Mouse (Mus musculus): ENCODE measurements around the gene Plxnb2. TPM values are rescaled to one million over a fixed set of nuclear protein-coding genes. Genes with fewer than 3 reads are reported as not detected.

Gene Plxnb2
- polyA plus RNA-seq, 1 experiment from 2014 or later, result 98.5 TPM

GRCm38 (mm10) chr15:89161397-89161796 lies 19.2 kb downstream of the Plxnb2 start:
- no peaks in the 10 kb centered on the region for H3K4me1 ChIP-seq (ENCODE audit: control insufficient read depth, insufficient read depth, low read length)

GRCm38 (mm10) chr15:89158516-89158915 lies 22.1 kb downstream of the Plxnb2 start:
- Histone ChIP-seq H3K36me3 (ENCODE audit: control insufficient read depth, insufficient read depth, low read length) (peaks cover 49% of the 10 kb centered on the region), H3K4me1 (ENCODE audit: control insufficient read depth, insufficient read depth, low read length) (no peaks in the 10 kb centered on the region), H3K27me3 (replicated peaks; ENCODE audit: control insufficient read depth, insufficient read depth, low read length) (no peaks in the 10 kb centered on the region), H3K27ac (ENCODE audit: low read length) (no peak overlapping the region), H3K9ac (ENCODE audit: low read depth, low read length) (no peak overlapping the region), H3K9me3 (ENCODE audit: control insufficient read depth, low read length) (no peaks in the 10 kb centered on the region), H3K4me2 (ENCODE audit: low read depth, low read length) (no peak overlapping the region), H3K4me3 (ENCODE audit: low read length) (no peak overlapping the region)
- WGBS, result 94% methylated on average over 16 of the region's 16 CpGs
- ATAC-seq, result no peak

More at GRCm38 (mm10) chr15:89161397-89161796, 19.2 kb downstream of the Plxnb2 start:
- ATAC-seq, result 0 out of 2 replicates have a peak, but pooled peaks have one; percentile 15
- Histone ChIP-seq H3K9ac (ENCODE audit: low read depth, low read length) (no peak overlapping the region), H3K27me3 (replicated peaks; ENCODE audit: control insufficient read depth, insufficient read depth, low read length) (no peaks in the 10 kb centered on the region), H3K4me3 (ENCODE audit: low read length) (no peak overlapping the region), H3K4me2 (ENCODE audit: low read depth, low read length) (no peak overlapping the region), H3K27ac (ENCODE audit: low read length) (no peak overlapping the region), H3K36me3 (ENCODE audit: control insufficient read depth, insufficient read depth, low read length) (peaks cover 65% of the 10 kb centered on the region), H3K9me3 (ENCODE audit: control insufficient read depth, low read length) (no peaks in the 10 kb centered on the region)
- 66% methylated on average over 9 of the region's 9 CpGs for WGBS

GRCm38 (mm10) chr15:89157954-89158353 lies 22.6 kb downstream of the Plxnb2 start:
- Histone ChIP-seq H3K9me3 (ENCODE audit: control insufficient read depth, low read length) (no peaks in the 10 kb centered on the region), H3K4me2 (ENCODE audit: low read depth, low read length) (no peak overlapping the region), H3K4me3 (ENCODE audit: low read length) (no peak overlapping the region), H3K4me1 (ENCODE audit: control insufficient read depth, insufficient read depth, low read length) (no peaks in the 10 kb centered on the region), H3K9ac (ENCODE audit: low read depth, low read length) (no peak overlapping the region), H3K36me3 (ENCODE audit: control insufficient read depth, insufficient read depth, low read length) (peaks cover 45% of the 10 kb centered on the region), H3K27ac (ENCODE audit: low read length) (no peak overlapping the region), H3K27me3 (replicated peaks; ENCODE audit: control insufficient read depth, insufficient read depth, low read length) (no peaks in the 10 kb centered on the region)
- 0 out of 2 replicates have a peak, but pooled peaks have one; percentile 24 for ATAC-seq
- 59% methylated on average over 7 of the region's 7 CpGs for WGBS

GRCm38 (mm10) chr15:89152312-89152711 lies 28.3 kb downstream of the Plxnb2 start:
- H3K4me2 ChIP-seq (ENCODE audit: low read depth, low read length), result no peak overlapping the region
- H3K27ac ChIP-seq (ENCODE audit: low read length), result no peak overlapping the region
- H3K9ac ChIP-seq (ENCODE audit: low read depth, low read length), result no peak overlapping the region
- H3K27me3 ChIP-seq (replicated peaks; ENCODE audit: control insufficient read depth, insufficient read depth, low read length), result peaks cover 20% of the 10 kb centered on the region
- H3K36me3 ChIP-seq (ENCODE audit: control insufficient read depth, insufficient read depth, low read length), result peaks cover 9% of the 10 kb centered on the region
- ATAC-seq, result no peak
- H3K9me3 ChIP-seq (ENCODE audit: control insufficient read depth, low read length), result no peaks in the 10 kb centered on the region
- H3K4me3 ChIP-seq (ENCODE audit: low read length), result no peak overlapping the region
- peaks cover 7% of the 10 kb centered on the region for H3K4me1 ChIP-seq (ENCODE audit: control insufficient read depth, insufficient read depth, low read length)

GRCm38 (mm10) chr15:89150041-89150390 lies 30.6 kb downstream of the Plxnb2 start:
- 0 out of 2 replicates have a peak, but pooled peaks have one; percentile 8 for ATAC-seq
- 5% methylated on average over 13 of the region's 13 CpGs for WGBS
- Histone ChIP-seq H3K4me1 (ENCODE audit: control insufficient read depth, insufficient read depth, low read length) (peaks cover 17% of the 10 kb centered on the region), H3K4me3 (ENCODE audit: low read length) (peak overlapping the region; percentile 72), H3K27me3 (replicated peaks; ENCODE audit: control insufficient read depth, insufficient read depth, low read length) (peaks cover 42% of the 10 kb centered on the region), H3K9ac (ENCODE audit: low read depth, low read length) (peak overlapping the region; percentile 76), H3K9me3 (ENCODE audit: control insufficient read depth, low read length) (no peaks in the 10 kb centered on the region), H3K36me3 (ENCODE audit: control insufficient read depth, insufficient read depth, low read length) (no peaks in the 10 kb centered on the region), H3K4me2 (ENCODE audit: low read depth, low read length) (peak overlapping the region; percentile 98), H3K27ac (ENCODE audit: low read length) (peak overlapping the region; percentile 23; the same call in 1 of the 2 replicates)

GRCm38 (mm10) chr15:89149271-89150040 lies 31.1 kb downstream of the Plxnb2 start, which contains the start of gene Mapk11:
Gene Mapk11, minus strand, starts transcription at chr15:89149628.
- H3K27me3 ChIP-seq (replicated peaks; ENCODE audit: control insufficient read depth, insufficient read depth, low read length), result peaks cover 44% of the 10 kb centered on the region
- H3K9me3 ChIP-seq (ENCODE audit: control insufficient read depth, low read length), result no peaks in the 10 kb centered on the region
- WGBS, result under 1% methylated on average over 45 of the region's 61 CpGs
- H3K36me3 ChIP-seq (ENCODE audit: control insufficient read depth, insufficient read depth, low read length), result no peaks in the 10 kb centered on the region
- H3K4me3 ChIP-seq (ENCODE audit: low read length), result peak within 1 kb of the TSS; percentile 72
- H3K27ac ChIP-seq (ENCODE audit: low read length), result peak within 1 kb of the TSS; percentile 23; the same call in 1 of the 2 replicates
- peaks cover 17% of the 10 kb centered on the region for H3K4me1 ChIP-seq (ENCODE audit: control insufficient read depth, insufficient read depth, low read length)
- H3K9ac ChIP-seq (ENCODE audit: low read depth, low read length), result peak within 1 kb of the TSS; percentile 76
- peak; percentile 48 for ATAC-seq
- H3K4me2 ChIP-seq (ENCODE audit: low read depth, low read length), result peak within 1 kb of the TSS; percentile 98

GRCm38 (mm10) chr15:89148496-89149270 lies 31.9 kb downstream of the Plxnb2 start:
- Histone ChIP-seq H3K9ac (ENCODE audit: low read depth, low read length) (peak overlapping the region; percentile 76), H3K9me3 (ENCODE audit: control insufficient read depth, low read length) (no peaks in the 10 kb centered on the region), H3K4me1 (ENCODE audit: control insufficient read depth, insufficient read depth, low read length) (peaks cover 17% of the 10 kb centered on the region), H3K27me3 (replicated peaks; ENCODE audit: control insufficient read depth, insufficient read depth, low read length) (peaks cover 47% of the 10 kb centered on the region), H3K36me3 (ENCODE audit: control insufficient read depth, insufficient read depth, low read length) (no peaks in the 10 kb centered on the region), H3K4me2 (ENCODE audit: low read depth, low read length) (peak overlapping the region; percentile 98), H3K4me3 (ENCODE audit: low read length) (peak overlapping the region; percentile 72), H3K27ac (ENCODE audit: low read length) (no peak overlapping the region)
- whole genome bisulfite sequencing, result 7% methylated on average over 25 of the region's 25 CpGs
- ATAC-seq, result no peak

GRCm38 (mm10) chr15:89147895-89148294 lies 32.7 kb downstream of the Plxnb2 start:
- H3K9me3 ChIP-seq (ENCODE audit: control insufficient read depth, low read length), result no peaks in the 10 kb centered on the region
- H3K9ac ChIP-seq (ENCODE audit: low read depth, low read length), result no peak overlapping the region
- H3K4me2 ChIP-seq (ENCODE audit: low read depth, low read length), result no peak overlapping the region
- WGBS, result 69% methylated on average over 4 of the region's 4 CpGs
- no peaks in the 10 kb centered on the region for H3K36me3 ChIP-seq (ENCODE audit: control insufficient read depth, insufficient read depth, low read length)
- peaks cover 47% of the 10 kb centered on the region for H3K27me3 ChIP-seq (replicated peaks; ENCODE audit: control insufficient read depth, insufficient read depth, low read length)
- no peak overlapping the region for H3K4me3 ChIP-seq (ENCODE audit: low read length)
- H3K27ac ChIP-seq (ENCODE audit: low read length), result no peak overlapping the region
- ATAC-seq, result no peak
- H3K4me1 ChIP-seq (ENCODE audit: control insufficient read depth, insufficient read depth, low read length), result peaks cover 17% of the 10 kb centered on the region

- Histone ChIP-seq H3K9me3 (ENCODE audit: control insufficient read depth, low read length) (no peaks in the 10 kb centered on the region), H3K27me3 (replicated peaks; ENCODE audit: control insufficient read depth, insufficient read depth, low read length) (peaks cover 49% of the 10 kb centered on the region), H3K9ac (ENCODE audit: low read depth, low read length) (no peak overlapping the region), H3K27ac (ENCODE audit: low read length) (no peak overlapping the region), H3K4me2 (ENCODE audit: low read depth, low read length) (no peak overlapping the region), H3K36me3 (ENCODE audit: control insufficient read depth, insufficient read depth, low read length) (no peaks in the 10 kb centered on the region), H3K4me3 (ENCODE audit: low read length) (no peak overlapping the region), H3K4me1 (ENCODE audit: control insufficient read depth, insufficient read depth, low read length) (peaks cover 17% of the 10 kb centered on the region)
- no peak for ATAC-seq
- WGBS, result 23% methylated on average over 10 of the region's 10 CpGs
Observed at GRCm38 (mm10) chr15:89147456-89147855, 33.1 kb downstream of the Plxnb2 start.
